Mouse (Mus musculus): ENCODE measurements around the gene Tmem235. TPM values are rescaled to one million over a fixed set of nuclear protein-coding genes. Genes with fewer than 3 reads are reported as not detected.
"Not testable (repeated sequence)": the region's sequence is repeated elsewhere in the genome, so short reads cannot be mapped to it uniquely, and the experiment has no call there.

Gene Tmem235
- polyA plus RNA-seq, 2 experiments = not detected

DNA sequence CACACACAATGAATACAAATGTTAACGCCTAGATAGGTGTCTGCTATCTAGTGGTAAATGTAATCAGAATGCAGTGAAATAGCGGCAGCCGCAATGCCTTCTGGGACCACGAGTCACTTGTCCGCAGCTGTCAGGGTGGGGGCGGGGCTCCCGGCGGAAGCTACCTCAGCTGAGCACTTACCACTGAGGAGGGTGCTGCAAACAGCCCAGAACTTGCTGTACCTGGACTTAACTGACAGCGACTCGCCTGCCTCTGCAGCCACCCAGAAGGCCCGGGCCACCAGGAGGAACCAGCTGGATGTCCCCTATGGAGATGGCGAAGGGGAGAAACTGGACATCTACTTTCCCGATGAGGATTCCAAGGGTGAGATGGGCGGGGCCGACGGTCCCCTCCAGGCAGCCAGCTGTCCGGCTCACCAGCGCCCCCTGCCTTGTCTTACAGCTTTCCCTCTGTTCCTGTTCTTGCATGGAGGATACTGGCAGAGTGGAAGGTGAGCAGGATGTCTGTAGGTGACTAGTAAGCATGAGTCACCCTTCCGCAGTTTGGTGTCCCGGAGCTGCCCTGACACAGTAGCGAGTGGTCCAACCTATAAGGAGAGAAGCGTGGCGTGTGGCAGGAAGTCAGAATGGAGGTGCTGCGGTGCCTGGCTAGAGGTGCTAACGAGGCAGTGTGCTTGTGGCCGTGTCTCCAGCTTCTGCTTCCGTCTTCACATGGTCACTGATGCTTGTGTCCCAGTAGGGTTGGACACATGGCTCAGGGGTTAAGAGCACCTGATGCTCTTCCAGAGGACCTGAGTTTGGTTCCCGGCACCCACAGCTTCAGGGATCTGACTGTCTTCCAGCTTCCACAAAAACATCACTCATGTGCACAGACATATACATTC lies 28.2 kb upstream of the Tmem235 start:
- peak; percentile 45 for DNase-seq (ENCODE audit: low spot score)
- WGBS = 20% methylated on average over 27 of the region's 28 CpGs
- Histone ChIP-seq H3K9ac (ENCODE audit: low read depth, low read length, severe bottlenecking) (no peak overlapping the region), H3K4me2 (replicated peaks; ENCODE audit: low read depth, low read length, severe bottlenecking) (peak overlapping the region; percentile 40), H3K36me3 (ENCODE audit: control insufficient read depth, insufficient read depth, low read length) (no peaks in the 10 kb centered on the region), H3K27ac (replicated peaks; ENCODE audit: low read depth, low read length) (no peak overlapping the region), H3K4me1 (ENCODE audit: control insufficient read depth, insufficient read depth, low read length) (peaks cover 17% of the 10 kb centered on the region), H3K9me3 (ENCODE audit: control insufficient read depth, low read length) (no peaks in the 10 kb centered on the region), H3K4me3 (replicated peaks; ENCODE audit: low read length) (peak overlapping the region; percentile 13; the same call in 1 of the 2 replicates), H3K27me3 (ENCODE audit: control insufficient read depth, insufficient read depth, low read length) (no peaks in the 10 kb centered on the region)
- no peak for TF ChIP-seq POLR2A (IDR thresholded peaks at IDR 0.05; ENCODE audit: borderline replicate concordance, extremely low read depth, insufficient read depth, insufficient read length)
- peak; percentile 39; the same call in 1 of the 2 replicates for ATAC-seq (ENCODE audit: low FRiP score, low read depth)

GRCm38 (mm10) chr11:117833509-117833908 lies 27.0 kb upstream of the Tmem235 start:
- H3K27me3 ChIP-seq (ENCODE audit: control insufficient read depth, insufficient read depth, low read length); H3K4me2 ChIP-seq (replicated peaks; ENCODE audit: low read depth, low read length, severe bottlenecking); H3K9ac ChIP-seq (ENCODE audit: low read depth, low read length, severe bottlenecking); H3K36me3 ChIP-seq (ENCODE audit: control insufficient read depth, insufficient read depth, low read length); H3K4me1 ChIP-seq (ENCODE audit: control insufficient read depth, insufficient read depth, low read length); H3K27ac ChIP-seq (replicated peaks; ENCODE audit: low read depth, low read length); DNase-seq (ENCODE audit: low spot score); H3K9me3 ChIP-seq (ENCODE audit: control insufficient read depth, low read length); H3K4me3 ChIP-seq (replicated peaks; ENCODE audit: low read length); ATAC-seq (ENCODE audit: low FRiP score, low read depth): not testable (repeated sequence)
- WGBS = 98% methylated on average over 4 of the region's 6 CpGs

- 92% methylated on average over 8 of the region's 8 CpGs for WGBS
Measured at GRCm38 (mm10) chr11:117834086-117834485, 26.5 kb upstream of the Tmem235 start.

GRCm38 (mm10) chr11:117836306-117836705 lies 24.2 kb upstream of the Tmem235 start:
- ATAC-seq (ENCODE audit: low FRiP score, low read depth) (0 out of 2 replicates have a peak, but pooled peaks have one; percentile 9), DNase-seq (ENCODE audit: low spot score) (peak; percentile 8)
- H3K9me3 ChIP-seq (ENCODE audit: control insufficient read depth, low read length) = no peaks in the 10 kb centered on the region
- H3K4me1 ChIP-seq (ENCODE audit: control insufficient read depth, insufficient read depth, low read length) = peaks cover 3% of the 10 kb centered on the region
- 28% methylated on average over 13 of the region's 13 CpGs for WGBS
- no peak overlapping the region for H3K9ac ChIP-seq (ENCODE audit: low read depth, low read length, severe bottlenecking)
- no peak overlapping the region for H3K4me3 ChIP-seq (replicated peaks; ENCODE audit: low read length)
- no peak overlapping the region for H3K27ac ChIP-seq (replicated peaks; ENCODE audit: low read depth, low read length)
- no peaks in the 10 kb centered on the region for H3K36me3 ChIP-seq (ENCODE audit: control insufficient read depth, insufficient read depth, low read length)
- no peak for TF ChIP-seq POLR2A (IDR thresholded peaks at IDR 0.05; ENCODE audit: borderline replicate concordance, extremely low read depth, insufficient read depth, insufficient read length)
- H3K27me3 ChIP-seq (ENCODE audit: control insufficient read depth, insufficient read depth, low read length) = no peaks in the 10 kb centered on the region
- peak overlapping the region; percentile 25; the same call in 1 of the 2 replicates for H3K4me2 ChIP-seq (replicated peaks; ENCODE audit: low read depth, low read length, severe bottlenecking)

More at GRCm38 (mm10) chr11:117834086-117834485, 26.5 kb upstream of the Tmem235 start:
- Histone ChIP-seq H3K4me1 (ENCODE audit: control insufficient read depth, insufficient read depth, low read length) (peaks cover 3% of the 10 kb centered on the region), H3K27me3 (ENCODE audit: control insufficient read depth, insufficient read depth, low read length) (no peaks in the 10 kb centered on the region), H3K4me2 (replicated peaks; ENCODE audit: low read depth, low read length, severe bottlenecking) (no peak overlapping the region), H3K36me3 (ENCODE audit: control insufficient read depth, insufficient read depth, low read length) (no peaks in the 10 kb centered on the region), H3K27ac (replicated peaks; ENCODE audit: low read depth, low read length) (no peak overlapping the region), H3K9ac (ENCODE audit: low read depth, low read length, severe bottlenecking) (no peak overlapping the region), H3K9me3 (ENCODE audit: control insufficient read depth, low read length) (no peaks in the 10 kb centered on the region), H3K4me3 (replicated peaks; ENCODE audit: low read length) (no peak overlapping the region)
- ATAC-seq (ENCODE audit: low FRiP score, low read depth) = no peak
- no peak for DNase-seq (ENCODE audit: low spot score)
- no peak for TF ChIP-seq POLR2A (IDR thresholded peaks at IDR 0.05; ENCODE audit: borderline replicate concordance, extremely low read depth, insufficient read depth, insufficient read length)

DNA sequence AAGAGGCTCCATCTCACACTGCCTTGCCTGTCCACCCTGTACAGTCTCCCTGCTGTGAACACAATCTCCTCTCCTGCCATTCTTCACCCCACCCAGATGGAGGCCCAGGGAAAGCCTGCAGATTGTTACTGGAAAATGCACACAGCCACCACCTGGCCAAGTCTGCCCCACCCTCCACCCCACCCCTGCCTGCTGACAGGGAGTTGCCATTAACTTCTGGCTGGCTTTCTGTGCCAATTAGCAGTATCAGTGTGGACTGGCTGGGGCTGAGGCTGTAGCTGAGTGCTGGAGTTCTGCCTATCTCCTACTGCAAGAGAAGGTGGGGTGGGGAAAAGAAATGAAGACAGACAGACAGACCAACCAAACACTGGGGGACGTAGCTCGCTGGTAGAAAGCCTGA lies 22.0 kb upstream of the Tmem235 start:
- DNase-seq (ENCODE audit: low spot score) (no peak), ATAC-seq (ENCODE audit: low FRiP score, low read depth) (no peak)
- no peaks in the 10 kb centered on the region for H3K9me3 ChIP-seq (ENCODE audit: control insufficient read depth, low read length)
- H3K4me1 ChIP-seq (ENCODE audit: control insufficient read depth, insufficient read depth, low read length) = no peaks in the 10 kb centered on the region
- WGBS = 59% methylated on average over 2 of the region's 2 CpGs
- no peak for TF ChIP-seq POLR2A (IDR thresholded peaks at IDR 0.05; ENCODE audit: borderline replicate concordance, extremely low read depth, insufficient read depth, insufficient read length)
- H3K9ac ChIP-seq (ENCODE audit: low read depth, low read length, severe bottlenecking) = no peak overlapping the region
- H3K36me3 ChIP-seq (ENCODE audit: control insufficient read depth, insufficient read depth, low read length) = no peaks in the 10 kb centered on the region
- H3K4me2 ChIP-seq (replicated peaks; ENCODE audit: low read depth, low read length, severe bottlenecking) = no peak overlapping the region
- no peak overlapping the region for H3K27ac ChIP-seq (replicated peaks; ENCODE audit: low read depth, low read length)
- no peak overlapping the region for H3K4me3 ChIP-seq (replicated peaks; ENCODE audit: low read length)
- H3K27me3 ChIP-seq (ENCODE audit: control insufficient read depth, insufficient read depth, low read length) = no peaks in the 10 kb centered on the region
